Mouse (Mus musculus) WW6 (cell line): ENCODE results near the gene Pnkd.
"Not testable (repeated sequence)": the region's sequence is repeated elsewhere in the genome, so short reads cannot be mapped to it uniquely, and the experiment has no call there.

ENCODE experiments used
- DNase-seq: peaks from one replicate; pipeline ENCODE4 v3.0.0-alpha.2; 2013; ENCODE audit warnings: low read depth, low spot score

Gene Pnkd

GRCm38 (mm10) chr1:74329899-74330431, 45.2 kb downstream of the Pnkd start:
- no peak for DNase-seq

- DNase-seq = no peak
These were observed 46.4 kb downstream of the Pnkd start for GRCm38 (mm10) chr1:74331046-74331681.

GRCm38 (mm10) chr1:74332241-74332763, 47.6 kb downstream of the Pnkd start:
- DNase-seq = peak; percentile 91

- DNase-seq = no peak
These were observed 48.2 kb downstream of the Pnkd start for GRCm38 (mm10) chr1:74332930-74333329.

- DNase-seq = no peak
These were observed 49.9 kb downstream of the Pnkd start for GRCm38 (mm10) chr1:74334607-74335006.

GRCm38 (mm10) chr1:74335033-74335432, 50.3 kb downstream of the Pnkd start:
- no peak for DNase-seq

- no peak for DNase-seq
These were observed 50.9 kb downstream of the Pnkd start for GRCm38 (mm10) chr1:74335436-74336170.

- DNase-seq = no peak
These were observed 52.6 kb downstream of the Pnkd start for GRCm38 (mm10) chr1:74337241-74337771.

- DNase-seq = no peak
These were observed 53.3 kb downstream of the Pnkd start for GRCm38 (mm10) chr1:74338013-74338412.

GRCm38 (mm10) chr1:74338626-74339025, 53.9 kb downstream of the Pnkd start:
- no peak for DNase-seq

GRCm38 (mm10) chr1:74339917-74340316, 55.2 kb downstream of the Pnkd start:
- DNase-seq = no peak

GRCm38 (mm10) chr1:74340361-74340764, 55.6 kb downstream of the Pnkd start:
- DNase-seq = no peak

GRCm38 (mm10) chr1:74340992-74341391, 56.3 kb downstream of the Pnkd start:
- not testable (repeated sequence) for DNase-seq

GRCm38 (mm10) chr1:74341898-74342297, 57.2 kb downstream of the Pnkd start:
- no peak for DNase-seq

- no peak for DNase-seq
These were observed 57.6 kb downstream of the Pnkd start for GRCm38 (mm10) chr1:74342308-74342707.

- no peak for DNase-seq
These were observed 58.4 kb downstream of the Pnkd start for GRCm38 (mm10) chr1:74343161-74343560.

GRCm38 (mm10) chr1:74344163-74344916, 59.6 kb downstream of the Pnkd start:
- DNase-seq = no peak

GRCm38 (mm10) chr1:74351185-74351769, 66.5 kb downstream of the Pnkd start:
- no peak for DNase-seq

- no peak for DNase-seq
These were observed 67.9 kb downstream of the Pnkd start for GRCm38 (mm10) chr1:74352532-74353096.

GRCm38 (mm10) chr1:74353453-74354229, 68.9 kb downstream of the Pnkd start:
- DNase-seq = no peak
